Mouse (Mus musculus) ovary, postnatal 10 days (tissue): ENCODE results near the gene Gm20817.
"Not testable (repeated sequence)": the region's sequence is repeated elsewhere in the genome, so short reads cannot be mapped to it uniquely, and the experiment has no call there.

Source experiments
- DNase-seq: peaks from one replicate; pipeline ENCODE4 v3.0.0; 2022; ENCODE audit warnings: low spot score

The Gm20817 gene

GRCm38 (mm10) chrY:68832628-68833027 lies at the start of gene Gm20817:
Gm20817 (minus strand) TSS chrY:68832728.
- DNase-seq: not testable (repeated sequence)
